Mouse (Mus musculus): ENCODE data around the gene Ikbke.
A peak's percentile ranks its signal among the peaks of the same experiment; 100 is the strongest.
"Not testable (repeated sequence)": the region's sequence is repeated elsewhere in the genome, so short reads cannot be mapped to it uniquely, and the experiment has no call there.

The Ikbke gene

GRCm38 (mm10) chr1:131279456-131279776, at the start of gene Ikbke:
Gene Ikbke (minus strand): TSS chr1:131279606.
- no peak for DNase-seq (ENCODE audit: low spot score in 2 of 2)

DNA sequence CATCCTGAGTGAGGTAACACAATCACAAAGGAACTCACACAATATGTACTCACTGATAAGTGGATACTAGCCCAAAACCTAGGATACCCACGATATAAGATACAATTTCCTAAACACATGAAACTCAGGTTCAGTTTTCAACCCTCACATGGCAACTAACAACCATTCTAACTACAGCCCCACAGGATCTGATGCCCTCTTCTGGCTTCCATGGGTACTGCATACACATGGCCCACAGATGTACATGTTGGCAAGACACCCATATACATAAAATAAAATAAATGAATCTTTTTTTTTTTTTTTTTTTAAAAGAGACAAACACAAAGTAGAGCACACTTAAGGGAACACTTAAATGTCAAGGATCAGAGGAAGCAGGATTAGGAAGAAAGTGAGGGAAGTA, 49.7 kb upstream of the Ikbke start:
- DNase-seq (ENCODE audit: low spot score in 2 of 2) = not testable (repeated sequence)

DNA sequence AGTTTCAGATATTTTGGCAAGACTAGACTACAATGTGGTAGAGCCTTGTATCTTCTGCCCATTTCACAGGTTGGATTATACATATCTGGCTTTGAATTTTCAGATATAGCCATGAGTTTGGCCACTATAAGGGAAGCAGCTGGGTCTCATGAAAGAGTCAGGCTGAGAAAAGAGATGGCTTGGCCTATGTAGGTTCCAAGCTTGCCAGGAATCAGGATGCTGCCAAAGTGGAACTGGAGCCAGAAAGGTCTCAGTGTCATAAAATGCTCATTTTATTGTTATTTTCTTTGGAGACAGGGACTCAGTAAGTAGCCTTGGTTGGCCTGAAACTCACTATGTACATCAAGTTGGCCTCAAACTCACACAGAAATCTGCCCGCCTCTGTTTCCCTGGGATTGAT, 47.8 kb upstream of the Ikbke start:
- no peak for DNase-seq (ENCODE audit: low spot score in 2 of 2)

- no peak for DNase-seq (ENCODE audit: low spot score in 2 of 2)
Measured at GRCm38 (mm10) chr1:131324816-131325463, 45.5 kb upstream of the Ikbke start.

DNA sequence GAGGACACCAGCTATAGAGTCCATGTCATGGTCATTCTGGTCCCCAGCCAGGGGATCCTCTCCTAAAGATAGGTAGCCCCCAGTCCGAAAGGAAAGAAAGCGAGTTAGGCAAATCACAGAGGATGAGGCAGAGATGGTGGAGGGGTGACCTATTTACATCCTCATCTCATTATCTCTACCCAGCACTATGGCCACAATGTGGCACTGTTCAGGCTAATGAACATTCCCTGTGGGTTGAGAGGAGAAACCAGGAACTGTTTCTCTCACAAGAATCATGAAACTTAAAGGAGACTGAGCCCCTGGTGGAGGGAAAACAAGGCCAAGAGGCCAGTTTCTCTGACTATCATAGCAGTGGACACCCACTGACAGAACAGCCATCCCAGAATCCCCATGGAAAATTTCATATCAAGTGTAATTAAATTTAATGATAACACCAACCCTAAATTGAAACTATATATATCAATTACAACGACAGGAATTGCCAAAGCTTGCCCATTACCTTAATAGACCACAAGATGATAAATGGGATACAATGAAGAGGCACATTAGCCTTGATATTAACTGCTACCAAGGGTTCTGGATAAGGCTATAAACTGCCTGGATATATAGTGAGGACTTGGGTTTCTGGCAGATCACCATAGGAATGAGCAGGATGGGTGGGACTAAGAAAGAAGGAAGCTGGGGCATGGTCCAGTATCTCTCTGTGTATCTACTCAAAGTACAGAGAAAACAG, 40.4 kb upstream of the Ikbke start:
- no peak for DNase-seq (ENCODE audit: low spot score in 2 of 2)

GRCm38 (mm10) chr1:131318397-131318796, 39.0 kb upstream of the Ikbke start:
- no peak for DNase-seq (ENCODE audit: low spot score in 2 of 2)

- DNase-seq (ENCODE audit: low spot score in 2 of 2) = no peak
Measured at GRCm38 (mm10) chr1:131317625-131318024, 38.2 kb upstream of the Ikbke start.

GRCm38 (mm10) chr1:131311284-131311683, 31.9 kb upstream of the Ikbke start:
- DNase-seq (ENCODE audit: low spot score in 2 of 2) = no peak

GRCm38 (mm10) chr1:131310237-131310818, 30.9 kb upstream of the Ikbke start:
- no peak for DNase-seq (ENCODE audit: low spot score in 2 of 2)

DNA sequence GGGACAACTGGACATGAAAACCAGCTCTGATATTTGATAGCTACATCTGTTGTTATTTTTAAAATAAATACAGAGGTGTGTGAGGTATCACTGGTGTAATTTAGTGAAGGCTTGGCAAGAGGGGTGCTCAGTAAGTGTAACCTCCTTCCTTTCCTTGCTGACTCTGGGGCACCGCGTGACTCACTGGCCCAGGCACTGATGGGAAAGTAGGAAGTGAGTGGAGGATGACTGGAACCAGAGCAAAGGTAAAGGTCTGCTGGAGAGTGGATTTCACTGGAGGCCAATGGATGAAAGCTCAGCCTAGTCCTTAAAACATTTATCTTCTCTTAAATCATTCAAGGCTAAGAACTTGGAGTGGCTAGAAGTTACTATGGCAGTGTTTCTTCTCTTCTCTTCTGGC, 21.3 kb upstream of the Ikbke start:
- no peak for DNase-seq (ENCODE audit: low spot score in 2 of 2)

- no peak for DNase-seq (ENCODE audit: low spot score in 2 of 2)
Measured at GRCm38 (mm10) chr1:131299788-131300187, 20.4 kb upstream of the Ikbke start.

DNA sequence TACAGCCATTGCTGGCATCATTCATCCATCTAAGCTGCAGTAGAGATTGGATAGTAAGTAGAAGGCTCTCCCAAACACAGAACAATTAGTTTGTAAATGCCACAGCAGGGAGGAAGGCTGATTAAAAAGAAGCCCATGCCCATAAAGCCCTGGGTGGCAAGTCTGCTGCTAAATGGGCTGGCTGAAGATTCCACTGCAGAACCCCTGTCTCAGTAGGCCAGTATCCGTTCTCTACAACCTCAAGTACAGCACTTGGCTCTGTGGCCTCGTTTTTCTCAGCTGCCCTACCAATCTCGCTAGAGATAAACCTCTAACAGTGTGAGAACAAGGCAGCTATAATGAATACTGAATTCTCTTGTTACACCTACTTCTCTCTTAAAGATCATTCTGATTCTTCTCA, 19.8 kb upstream of the Ikbke start:
- DNase-seq (ENCODE audit: low spot score in 2 of 2) = no peak

- DNase-seq (ENCODE audit: low spot score in 2 of 2) = no peak
Measured at GRCm38 (mm10) chr1:131298171-131298570, 18.8 kb upstream of the Ikbke start.

DNA sequence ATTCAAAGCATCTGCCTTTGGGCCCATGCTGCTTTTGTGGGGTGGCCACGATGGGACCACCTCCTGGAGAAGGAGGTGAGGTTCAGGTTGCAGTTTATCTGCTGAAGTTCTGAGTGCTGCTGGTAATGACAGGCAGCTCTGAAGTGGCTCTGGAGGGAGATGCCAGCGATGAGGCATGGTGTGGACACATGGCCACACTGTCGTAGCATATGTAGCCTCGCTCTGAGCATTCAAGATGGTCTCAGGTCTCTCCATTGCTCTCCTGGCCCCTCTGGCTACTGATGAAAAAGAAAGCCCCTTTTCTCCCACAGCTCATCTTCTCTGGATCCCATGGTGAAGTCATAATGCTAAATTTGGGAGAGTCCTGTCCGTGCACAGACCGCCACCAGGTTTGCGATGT, 17.3 kb upstream of the Ikbke start:
- DNase-seq (ENCODE audit: low spot score in 2 of 2) = no peak

DNA sequence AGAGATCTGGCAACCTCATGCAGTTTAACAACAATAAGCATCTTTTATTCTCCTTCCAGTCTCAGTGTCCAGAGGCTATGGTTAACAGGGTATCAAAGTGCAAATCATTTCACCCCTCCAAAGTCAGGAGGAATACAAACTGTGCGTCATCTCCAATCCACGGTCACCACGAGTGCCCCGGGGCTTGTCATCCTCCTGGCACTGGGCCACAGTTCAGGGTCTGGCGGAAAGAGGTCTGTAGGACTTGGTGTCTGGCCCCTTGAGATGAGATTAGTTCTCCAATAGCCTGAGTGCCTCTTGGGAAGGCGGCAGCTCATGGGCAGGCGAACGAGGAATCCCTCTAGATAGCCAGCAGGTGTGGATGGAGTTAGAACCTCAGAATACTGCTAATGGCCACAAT, 15.8 kb upstream of the Ikbke start:
- no peak for DNase-seq (ENCODE audit: low spot score in 2 of 2)

- DNase-seq (ENCODE audit: low spot score in 2 of 2) = no peak
Measured at GRCm38 (mm10) chr1:131293922-131294250, 14.5 kb upstream of the Ikbke start.

GRCm38 (mm10) chr1:131293221-131293921, 14.0 kb upstream of the Ikbke start:
- no peak for DNase-seq (ENCODE audit: low spot score in 2 of 2)

DNA sequence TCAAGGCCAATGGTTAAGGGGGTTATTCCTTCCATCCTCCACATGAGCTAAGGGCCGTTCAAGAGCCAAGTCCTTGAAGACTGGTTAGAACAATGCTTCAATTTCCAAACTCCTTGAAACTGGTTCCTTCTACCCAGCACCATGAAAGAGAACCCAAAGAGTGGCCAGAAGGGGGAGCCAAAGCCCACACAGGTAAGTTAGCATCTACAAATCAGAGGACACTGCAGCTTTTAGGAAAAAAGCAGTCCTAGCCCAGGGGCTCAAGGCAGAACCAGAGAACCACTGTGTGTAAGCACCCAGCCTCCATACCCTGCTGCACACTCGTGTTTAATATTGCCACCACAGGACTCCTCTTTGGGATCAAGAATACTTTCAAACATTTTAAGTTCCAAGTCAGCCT, 11.2 kb upstream of the Ikbke start:
- peak in 1 of 2 experiments; percentile 50 for DNase-seq (ENCODE audit: low spot score in 2 of 2)

DNA sequence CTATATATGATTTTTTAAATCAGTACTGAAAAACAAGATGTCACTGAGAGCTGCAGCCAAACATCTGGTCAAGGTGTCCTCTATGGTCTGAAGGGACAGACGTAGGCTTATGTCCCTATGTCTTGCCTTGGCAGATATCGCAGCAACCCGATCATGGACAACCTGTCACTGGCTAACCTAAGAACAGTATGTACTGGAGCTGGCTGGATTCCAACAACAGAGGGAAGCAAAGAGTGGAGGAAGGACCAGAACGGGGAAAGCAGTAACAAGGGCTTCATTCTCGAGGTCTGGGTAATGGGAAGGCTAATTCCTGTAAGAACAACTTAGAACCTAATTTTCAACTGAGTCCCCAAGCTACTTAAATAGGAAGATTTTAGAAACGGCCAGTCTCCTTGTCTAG, 9.5 kb upstream of the Ikbke start:
- DNase-seq (ENCODE audit: low spot score in 2 of 2) = no peak

DNA sequence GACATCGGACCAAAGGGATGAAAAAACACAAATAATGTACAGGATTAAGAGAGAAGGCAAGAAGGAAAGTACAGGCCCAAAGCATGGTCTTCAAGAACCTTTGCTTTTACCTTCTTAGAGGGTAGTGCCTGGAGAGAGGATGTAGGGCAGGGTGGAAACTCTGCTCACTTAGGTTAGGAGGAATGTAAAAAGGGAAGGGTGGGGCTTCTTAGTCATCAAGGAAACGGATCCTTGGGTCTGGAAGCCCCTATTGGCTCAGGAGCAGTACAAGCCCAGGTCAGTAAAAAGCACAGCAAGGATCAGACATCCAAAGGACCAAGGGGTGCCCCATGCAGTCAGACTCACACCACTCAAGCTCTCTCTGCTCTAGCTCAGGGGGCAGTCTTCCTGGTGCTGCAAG, 7.9 kb upstream of the Ikbke start:
- DNase-seq (ENCODE audit: low spot score in 2 of 2) = no peak

DNA sequence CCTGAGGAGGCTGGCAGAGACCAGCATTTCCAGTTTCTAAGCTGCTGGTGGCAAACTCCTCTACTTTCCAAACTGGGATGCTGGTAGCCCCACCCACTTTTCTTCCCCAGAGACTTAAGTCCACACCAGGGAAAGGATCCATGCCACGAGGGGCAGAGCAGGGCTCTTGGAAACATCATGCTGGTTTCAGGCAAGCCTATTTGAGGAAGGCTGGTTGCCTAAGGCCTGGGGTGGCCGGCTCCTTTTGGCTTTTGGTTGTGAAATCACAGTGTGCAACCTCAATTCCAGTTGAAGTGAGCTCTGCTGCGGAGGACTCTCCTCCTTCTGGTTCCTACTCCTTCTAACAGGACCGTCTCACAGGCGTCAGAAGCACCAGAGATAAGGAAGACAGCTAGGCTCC, 7.4 kb upstream of the Ikbke start:
- peak in 1 of 2 experiments; percentile 25 for DNase-seq (ENCODE audit: low spot score in 2 of 2)

DNA sequence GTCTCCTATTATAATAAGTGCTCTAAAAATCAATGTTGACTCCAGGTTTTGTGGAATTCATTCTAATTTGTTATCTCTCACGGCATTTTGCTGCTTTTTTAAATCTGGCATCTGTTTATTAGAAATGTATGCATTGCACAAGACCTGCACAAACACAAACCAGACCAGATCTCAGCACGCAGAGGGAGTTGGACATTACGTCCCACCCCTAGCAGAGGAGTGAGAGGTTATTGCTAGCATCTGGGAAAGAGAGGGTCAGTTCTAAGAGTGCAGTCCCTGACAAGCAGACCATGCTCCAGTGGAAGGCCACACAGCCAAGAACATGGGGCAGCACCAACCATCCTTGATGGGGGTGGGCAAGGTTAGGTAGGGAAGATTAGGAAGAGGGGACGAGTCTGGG, 5.2 kb upstream of the Ikbke start:
- no peak for DNase-seq (ENCODE audit: low spot score in 2 of 2)

- no peak for DNase-seq (ENCODE audit: low spot score in 2 of 2)
Measured at GRCm38 (mm10) chr1:131284167-131284566, 4.8 kb upstream of the Ikbke start.

All from heart, adult 9 months (tissue).